Mouse (Mus musculus): ENCODE data around the gene Hrg. TPM values are rescaled to one million over a fixed set of nuclear protein-coding genes. Genes with fewer than 3 reads are reported as not detected.
"Not testable (repeated sequence)": the region's sequence is repeated elsewhere in the genome, so short reads cannot be mapped to it uniquely, and the experiment has no call there.

Gene Hrg
- total RNA-seq, 2 experiments from 2014 or later: not detected

GRCm38 (mm10) chr16:22955397-22956084 lies 4.7 kb downstream of the Hrg start:
- no peak for ATAC-seq (replicated peaks; ENCODE audit: poor library complexity, severe bottlenecking)

GRCm38 (mm10) chr16:22956085-22956439 lies 5.2 kb downstream of the Hrg start:
- no peak for ATAC-seq (replicated peaks; ENCODE audit: poor library complexity, severe bottlenecking)

- no peak for ATAC-seq (replicated peaks; ENCODE audit: poor library complexity, severe bottlenecking)
Observed at GRCm38 (mm10) chr16:22961073-22961472, 10.2 kb downstream of the Hrg start.

GRCm38 (mm10) chr16:22962256-22962655 lies 11.4 kb downstream of the Hrg start:
- no peak for ATAC-seq (replicated peaks; ENCODE audit: poor library complexity, severe bottlenecking)

- no peak for ATAC-seq (replicated peaks; ENCODE audit: poor library complexity, severe bottlenecking)
Observed at GRCm38 (mm10) chr16:22963293-22963692, 12.4 kb downstream of the Hrg start.

GRCm38 (mm10) chr16:22967383-22968030 lies 16.6 kb downstream of the Hrg start:
- no peak for ATAC-seq (replicated peaks; ENCODE audit: poor library complexity, severe bottlenecking)

GRCm38 (mm10) chr16:22996951-22997350 lies 46.1 kb downstream of the Hrg start:
- ATAC-seq (replicated peaks; ENCODE audit: poor library complexity, severe bottlenecking): not testable (repeated sequence)

Other genes with a start within 250 kb of the Hrg start
- not detected in 2 replicates for gene Crygs, start 139.5 kb upstream of the Hrg start, total RNA-seq (2014; fragmentation: Nextera tagmentation)
- not detected in 2 replicates for gene Crygs, start 139.5 kb upstream of the Hrg start, total RNA-seq (2017)
- 18.8 and 32.9 TPM in 2 replicates for gene Tbccd1, start 93.4 kb upstream of the Hrg start, total RNA-seq (2014; fragmentation: Nextera tagmentation)
- gene Tbccd1, start 93.4 kb upstream of the Hrg start, total RNA-seq (2017): 22.1 and 27.1 TPM in 2 replicates
- 85.9 and 112 TPM in 2 replicates for gene Dnajb11, start 93.2 kb upstream of the Hrg start, total RNA-seq (2014; fragmentation: Nextera tagmentation)
- 187 and 220 TPM in 2 replicates for gene Dnajb11, start 93.2 kb upstream of the Hrg start, total RNA-seq (2017)
- gene Ahsg, start 59.8 kb upstream of the Hrg start, total RNA-seq (2014; fragmentation: Nextera tagmentation): not detected in 2 replicates
- not detected in 2 replicates for gene Ahsg, start 59.8 kb upstream of the Hrg start, total RNA-seq (2017)
- gene Fetub, start 32.7 kb upstream of the Hrg start, total RNA-seq (2014; fragmentation: Nextera tagmentation): not detected in 2 replicates
- gene Fetub, start 32.7 kb upstream of the Hrg start, total RNA-seq (2017): not detected in 2 replicates
- gene Kng2, start 78.4 kb downstream of the Hrg start, total RNA-seq (2014; fragmentation: Nextera tagmentation): not detected in 2 replicates
- gene Kng2, start 78.4 kb downstream of the Hrg start, total RNA-seq (2017): not detected in 2 replicates
- not detected in 2 replicates for gene Kng1, start 106.8 kb downstream of the Hrg start, total RNA-seq (2014; fragmentation: Nextera tagmentation)
- not detected in 2 replicates for gene Kng1, start 106.8 kb downstream of the Hrg start, total RNA-seq (2017)
- 322 and 433 TPM in 2 replicates for gene Eif4a2, start 156.4 kb downstream of the Hrg start, total RNA-seq (2014; fragmentation: Nextera tagmentation)
- 678 and 830 TPM in 2 replicates for gene Eif4a2, start 156.4 kb downstream of the Hrg start, total RNA-seq (2017)
- gene Rfc4, start 176.7 kb downstream of the Hrg start, total RNA-seq (2014; fragmentation: Nextera tagmentation): 100.0 and 117 TPM in 2 replicates
- gene Rfc4, start 176.7 kb downstream of the Hrg start, total RNA-seq (2017): 78.2 and 92.9 TPM in 2 replicates
- not detected in 2 replicates for gene Adipoq, start 195.5 kb downstream of the Hrg start, total RNA-seq (2014; fragmentation: Nextera tagmentation)
- gene Adipoq, start 195.5 kb downstream of the Hrg start, total RNA-seq (2017): 0.15 TPM in 1 of 2 replicates, not detected in the other